Mouse (Mus musculus) CH12.LX (cell line): ENCODE results near the gene Pip5k1b. TPM values are rescaled to one million over a fixed set of nuclear protein-coding genes. Genes with fewer than 3 reads are reported as not detected.

ENCODE experiments used
- DNase-seq: peaks from one replicate; pipeline ENCODE4 v3.0.0-alpha.2; 2013; ENCODE audit errors: extremely low read depth
- H3K27ac ChIP-seq: 2 replicates; pipeline ENCODE4 v1.5.1; 2012; ENCODE audit warnings: low read depth, mild to moderate bottlenecking, control low read depth, moderate library complexity; ENCODE audit not compliant: insufficient read depth
- H3K27me3 ChIP-seq: replicated peaks from 2 replicates; pipeline ENCODE3; 2012; ENCODE audit warnings: inconsistent platforms
- H3K36me3 ChIP-seq, 2 experiments: replicated peaks in 1 of 2; 2 replicates each; pipeline versions ENCODE3 to v1.6.1; 2012; ENCODE audit warnings: inconsistent platforms in 1 of 2, low read length in 1 of 2, mild to moderate bottlenecking in 1 of 2, mixed read lengths in 1 of 2, moderate library complexity in 1 of 2; ENCODE audit not compliant: control insufficient read depth in 1 of 2, insufficient read depth in 1 of 2
- H3K4me1 ChIP-seq, 2 experiments: 2 replicates each; pipeline ENCODE4 v1.6.1; 2012; ENCODE audit warnings: inconsistent platforms in 1 of 2, moderate library complexity in 1 of 2; ENCODE audit not compliant: insufficient read depth in 2 of 2, control insufficient read depth in 1 of 2
- H3K4me2 ChIP-seq: 2 replicates; pipeline ENCODE4 v1.6.1; 2012; ENCODE audit warnings: low read depth, mild to moderate bottlenecking, control low read depth; ENCODE audit not compliant: poor library complexity, insufficient read depth, severe bottlenecking
- H3K4me3 ChIP-seq, 3 experiments: fragments of 150-350 bp in 1 of 3; sonication (generic) in 1 of 3; replicated peaks in 1 of 3; 2 replicates each; pipeline versions ENCODE3 to v1.5.1; 2011 to 2012; ENCODE audit warnings: low read depth in 2 of 3, low read length in 2 of 3, mild to moderate bottlenecking in 2 of 3, moderate library complexity in 2 of 3, control low read depth in 1 of 3, improper control_type of control experiment in 1 of 3, inconsistent platforms in 1 of 3, mixed read lengths in 1 of 3; ENCODE audit not compliant: poor library complexity in 1 of 3
- H3K79me2 ChIP-seq: replicated peaks from 2 replicates; pipeline ENCODE4 v1.6.1; 2012; ENCODE audit warnings: mild to moderate bottlenecking, moderate library complexity; ENCODE audit not compliant: control insufficient read depth, poor library complexity, insufficient read depth, severe bottlenecking; ENCODE audit errors: extremely low read depth
- H3K9ac ChIP-seq: 2 replicates; pipeline ENCODE4 v1.6.1; 2012; ENCODE audit warnings: low read depth, mild to moderate bottlenecking, control low read depth, moderate library complexity; ENCODE audit not compliant: insufficient read depth
- H3K9me3 ChIP-seq: replicated peaks from 2 replicates; pipeline ENCODE3; 2012; ENCODE audit warnings: low read length, inconsistent platforms, mixed read lengths
- BHLHE40 ChIP-seq: IDR thresholded peaks from 2 replicates; pipeline ENCODE4 v1.6.1; 2011; ENCODE audit warnings: mild to moderate bottlenecking, low read depth, low read length, improper control_type of control experiment
- CHD1 ChIP-seq: IDR thresholded peaks from 2 replicates; pipeline ENCODE4 v1.6.1; 2012; ENCODE audit warnings: low read depth, low read length, improper control_type of control experiment, inconsistent platforms
- CHD2 ChIP-seq: IDR thresholded peaks from 2 replicates; pipeline ENCODE4 v1.6.1; 2011; ENCODE audit warnings: low read length, improper control_type of control experiment
- ELF1 ChIP-seq: IDR thresholded peaks from 2 replicates; pipeline ENCODE4 v1.6.1; 2014; ENCODE audit warnings: low read depth, mild to moderate bottlenecking, inconsistent platforms, low read length, improper control_type of control experiment
- ETS1 ChIP-seq: conservative IDR thresholded peaks from 2 replicates; pipeline ENCODE4 v1.6.1; 2012; ENCODE audit warnings: low read depth, mild to moderate bottlenecking, inconsistent platforms, low read length, improper control_type of control experiment, moderate library complexity
- GABPA ChIP-seq: IDR thresholded peaks from 2 replicates; pipeline ENCODE4 v1.6.1; 2012; ENCODE audit warnings: low read depth, low read length, improper control_type of control experiment, inconsistent platforms; ENCODE audit not compliant: insufficient replicate concordance
- IRF4 ChIP-seq: IDR thresholded peaks from 2 replicates; pipeline ENCODE4 v1.6.1; 2014; ENCODE audit warnings: low read depth, mild to moderate bottlenecking, inconsistent platforms, low read length, improper control_type of control experiment
- JUND ChIP-seq: conservative IDR thresholded peaks from 2 replicates; pipeline ENCODE4 v1.6.1; 2011; ENCODE audit warnings: low read depth, low read length, improper control_type of control experiment
- MEF2A ChIP-seq: IDR thresholded peaks from 2 replicates; pipeline ENCODE4 v1.6.1; 2014; ENCODE audit warnings: low read depth, mild to moderate bottlenecking, inconsistent platforms, low read length, improper control_type of control experiment, borderline replicate concordance
- MXI1 ChIP-seq: IDR thresholded peaks from 2 replicates; pipeline ENCODE4 v1.6.1; 2011; ENCODE audit warnings: mild to moderate bottlenecking, low read depth, low read length, improper control_type of control experiment
- MYC ChIP-seq: IDR thresholded peaks from 2 replicates; pipeline ENCODE4 v1.6.1; 2011; ENCODE audit warnings: low read depth, mild to moderate bottlenecking, improper control_type of control experiment, low read length
- NRF1 ChIP-seq: IDR thresholded peaks from 2 replicates; pipeline ENCODE4 v1.6.1; 2014; ENCODE audit warnings: low read depth, mild to moderate bottlenecking, inconsistent platforms, low read length, improper control_type of control experiment, moderate library complexity
- PAX5 ChIP-seq: IDR thresholded peaks from 2 replicates; pipeline ENCODE4 v1.6.1; 2012; ENCODE audit warnings: low read length, inconsistent platforms, mixed read lengths
- RCOR1 ChIP-seq: conservative IDR thresholded peaks from 2 replicates; pipeline ENCODE4 v1.6.1; 2012; ENCODE audit warnings: low read depth, mild to moderate bottlenecking, inconsistent platforms, low read length, improper control_type of control experiment
- SIN3A ChIP-seq: IDR thresholded peaks from 2 replicates; pipeline ENCODE4 v1.6.1; 2012; ENCODE audit warnings: low read length, improper control_type of control experiment, inconsistent platforms
- TBP ChIP-seq: conservative IDR thresholded peaks from 2 replicates; pipeline ENCODE4 v1.6.1; 2011; ENCODE audit warnings: low read depth, low read length, improper control_type of control experiment
- UBTF ChIP-seq: IDR thresholded peaks from 2 replicates; pipeline ENCODE4 v1.6.1; 2012; ENCODE audit warnings: low read depth, mild to moderate bottlenecking, inconsistent platforms, low read length, improper control_type of control experiment, moderate library complexity
- USF1 ChIP-seq: IDR thresholded peaks from 2 replicates; pipeline ENCODE4 v1.6.1; 2014; ENCODE audit warnings: low read depth, mild to moderate bottlenecking, inconsistent platforms, low read length, improper control_type of control experiment
- ZC3H11A ChIP-seq: IDR thresholded peaks from 2 replicates; pipeline ENCODE4 v1.6.1; 2012; ENCODE audit warnings: low read depth, mild to moderate bottlenecking, inconsistent platforms, low read length, improper control_type of control experiment
- ZKSCAN1 ChIP-seq: IDR thresholded peaks from 2 replicates; pipeline ENCODE4 v1.6.1; 2012; ENCODE audit warnings: low read depth, inconsistent platforms, low read length, improper control_type of control experiment, borderline replicate concordance
- ZMIZ1 ChIP-seq: IDR thresholded peaks from 2 replicates; pipeline ENCODE4 v1.6.1; 2012; ENCODE audit warnings: low read depth, mild to moderate bottlenecking, inconsistent platforms, low read length, improper control_type of control experiment
- dilution Hi-C: fragments of 300-500 bp; cut with MboI; formaldehyde crosslinking; loops from 2 replicates; pipeline ENCODE4 v1.14.3; 2020; ENCODE audit warnings: low sequenced_read_pairs; ENCODE audit not compliant: extremely low pct_unique_long_range_greater_than_20kb, extremely low pct_ligation_motif_present
- in situ Hi-C: fragments of 300-500 bp; cut with MboI; formaldehyde crosslinking; loops from 3 replicates; pipeline ENCODE4 v1.14.3; 2019; ENCODE audit warnings: low sequenced_read_pairs, low pct_ligation_motif_present, low pct_unique_long_range_greater_than_20kb, mixed read lengths
- polyA plus RNA-seq: library from polyadenylated mRNA; unstranded; fragments of >175 nt; gene quantifications from 2 replicates; pipeline ENCODE4 v1.2.1, GENCODE M21; 2012; ENCODE audit warnings: low read depth; ENCODE audit not compliant: insufficient read length
- total RNA-seq, 2 experiments: library from RNA; depleted of rRNA; stranded (reverse); fragments of 300-350 nt in 1 of 2; fragments of >200 nt in 1 of 2; gene quantifications; 2 replicates each; pipeline ENCODE4 v1.2.3; 2012 to 2014

Pip5k1b gene
- total and polyA plus RNA-seq, 3 experiments: 1.7 to 2.9 (median 2.0) TPM

DNA sequence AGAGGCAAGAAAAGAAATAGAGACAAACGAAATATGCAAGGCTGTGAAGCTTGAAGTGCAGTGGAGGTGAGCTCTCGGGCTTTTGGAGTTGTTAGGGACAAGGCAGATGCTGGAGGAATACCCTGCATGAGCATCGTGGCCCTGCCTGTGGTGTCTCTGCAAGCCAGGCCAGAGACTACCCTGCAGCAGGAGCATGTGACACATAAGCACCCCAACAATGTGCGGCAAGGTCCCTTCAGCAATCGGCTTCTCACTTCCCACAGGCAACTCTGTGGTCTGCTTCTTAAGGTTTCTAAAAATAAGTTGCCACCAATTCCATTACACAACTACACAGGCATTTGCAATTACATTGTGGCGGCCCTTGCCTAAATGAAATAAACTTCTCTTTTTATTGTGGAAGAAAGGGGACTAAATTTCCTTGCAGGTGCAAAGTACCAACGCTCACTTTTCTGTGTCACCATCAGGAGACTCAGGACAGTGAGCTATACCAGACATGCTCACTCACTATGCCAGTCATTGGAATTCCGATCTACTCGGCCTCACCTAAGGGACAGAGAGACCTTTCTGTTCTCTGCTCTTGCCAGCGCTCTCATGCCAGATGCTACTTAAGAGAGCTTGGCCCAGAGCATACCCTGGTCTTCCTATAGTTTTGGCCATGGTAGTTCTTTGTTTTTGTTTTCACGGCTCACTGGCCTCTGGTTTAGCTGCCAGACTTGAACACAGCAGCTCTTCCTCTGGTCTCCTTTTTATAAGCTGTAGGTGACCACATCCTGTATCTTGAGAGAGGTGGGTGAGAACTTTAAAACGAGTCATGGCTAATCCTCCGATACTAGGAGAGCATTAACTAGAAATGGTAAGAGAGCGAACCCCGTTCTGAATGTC, 28.7 kb downstream of the Pip5k1b start:
- no peaks in the 10 kb centered on the region for H3K36me3 ChIP-seq
- no peaks in the 10 kb centered on the region for H3K79me2 ChIP-seq
- no peak overlapping the region for H3K4me2 ChIP-seq
- TF ChIP-seq ELF1 (no peak), MEF2A (no peak)
- in situ Hi-C loops: no loop called here
- H3K4me3 ChIP-seq: no peak overlapping the region
- H3K4me1 ChIP-seq: peaks cover 5 to 13% of the 10 kb centered on the region in 2 experiments; a peak in 3 of 4 replicates
- no peak for DNase-seq
- dilution Hi-C loops: no loop called here
- no peaks in the 10 kb centered on the region for H3K9me3 ChIP-seq
- no peaks in the 10 kb centered on the region for H3K27me3 ChIP-seq
- H3K9ac ChIP-seq: no peak overlapping the region
- H3K27ac ChIP-seq: no peak overlapping the region

- Histone ChIP-seq H3K9me3 (no peaks in the 10 kb centered on the region), H3K36me3 (no peaks in the 10 kb centered on the region), H3K9ac (no peak overlapping the region), H3K4me2 (no peak overlapping the region), H3K4me3 (no peak overlapping the region), H3K79me2 (no peaks in the 10 kb centered on the region), H3K27ac (no peak overlapping the region), H3K27me3 (no peaks in the 10 kb centered on the region), H3K4me1 (peaks cover 5 to 13% of the 10 kb centered on the region in 2 experiments; a peak in 3 of 4 replicates)
- no peak for DNase-seq
- dilution Hi-C loops (no loop called here), in situ Hi-C loops (no loop called here)
- TF ChIP-seq GABPA (no peak), PAX5 (no peak), TBP (no peak), RCOR1 (no peak), JUND (no peak), CHD1 (no peak), SIN3A (no peak), BHLHE40 (no peak)
Observed at GRCm38 (mm10) chr19:24523476-24524313, 32.0 kb downstream of the Pip5k1b start.

- no peak overlapping the region for H3K9ac ChIP-seq
- no peak for DNase-seq
- H3K27ac ChIP-seq: no peak overlapping the region
- no peaks in the 10 kb centered on the region for H3K36me3 ChIP-seq
- H3K27me3 ChIP-seq: no peaks in the 10 kb centered on the region
- H3K4me1 ChIP-seq: peaks cover 2 to 6% of the 10 kb centered on the region in 2 experiments; a peak in 3 of 4 replicates
- H3K79me2 ChIP-seq: no peaks in the 10 kb centered on the region
- H3K4me3 ChIP-seq: no peak overlapping the region
- dilution Hi-C loops: no loop called here
- in situ Hi-C loops: no loop called here
- no peak overlapping the region for H3K4me2 ChIP-seq
- H3K9me3 ChIP-seq: no peaks in the 10 kb centered on the region
- TF ChIP-seq MXI1: no peak
- TF ChIP-seq ELF1: no peak
- TF ChIP-seq MYC: no peak
- TF ChIP-seq ZC3H11A: no peak
- no peak for TF ChIP-seq ZMIZ1
- no peak for TF ChIP-seq MEF2A
- no peak for TF ChIP-seq NRF1
- TF ChIP-seq JUND: no peak
- TF ChIP-seq ZKSCAN1: no peak
- no peak for TF ChIP-seq SIN3A
- TF ChIP-seq TBP: no peak
- TF ChIP-seq CHD2: no peak
- TF ChIP-seq IRF4: no peak
- no peak for TF ChIP-seq CHD1
- no peak for TF ChIP-seq USF1
- no peak for TF ChIP-seq UBTF
- no peak for TF ChIP-seq ETS1
Observed at GRCm38 (mm10) chr19:24521997-24522396, 33.7 kb downstream of the Pip5k1b start.
